Mouse (Mus musculus) CH12.LX (cell line): ENCODE data around the gene Tef. TPM values are rescaled to one million over a fixed set of nuclear protein-coding genes. Genes with fewer than 3 reads are reported as not detected.

Experiments
- DNase-seq: peaks from one replicate; pipeline ENCODE4 v3.0.0-alpha.2; 2013; ENCODE audit errors: extremely low read depth
- H3K27ac ChIP-seq: 2 replicates; pipeline ENCODE4 v1.5.1; 2012; ENCODE audit warnings: low read depth, mild to moderate bottlenecking, control low read depth, moderate library complexity; ENCODE audit not compliant: insufficient read depth
- H3K27me3 ChIP-seq: replicated peaks from 2 replicates; pipeline ENCODE3; 2012; ENCODE audit warnings: inconsistent platforms
- H3K36me3 ChIP-seq, 2 experiments: replicated peaks in 1 of 2; 2 replicates each; pipeline versions ENCODE3 to v1.6.1; 2012; ENCODE audit warnings: inconsistent platforms in 1 of 2, low read length in 1 of 2, mild to moderate bottlenecking in 1 of 2, mixed read lengths in 1 of 2, moderate library complexity in 1 of 2; ENCODE audit not compliant: control insufficient read depth in 1 of 2, insufficient read depth in 1 of 2
- H3K4me1 ChIP-seq, 2 experiments: 2 replicates each; pipeline ENCODE4 v1.6.1; 2012; ENCODE audit warnings: inconsistent platforms in 1 of 2, moderate library complexity in 1 of 2; ENCODE audit not compliant: insufficient read depth in 2 of 2, control insufficient read depth in 1 of 2
- H3K4me2 ChIP-seq: 2 replicates; pipeline ENCODE4 v1.6.1; 2012; ENCODE audit warnings: low read depth, mild to moderate bottlenecking, control low read depth; ENCODE audit not compliant: poor library complexity, insufficient read depth, severe bottlenecking
- H3K4me3 ChIP-seq, 3 experiments: fragments of 150-350 bp in 1 of 3; sonication (generic) in 1 of 3; replicated peaks in 1 of 3; 2 replicates each; pipeline versions ENCODE3 to v1.5.1; 2011 to 2012; ENCODE audit warnings: low read depth in 2 of 3, low read length in 2 of 3, mild to moderate bottlenecking in 2 of 3, moderate library complexity in 2 of 3, control low read depth in 1 of 3, improper control_type of control experiment in 1 of 3, inconsistent platforms in 1 of 3, mixed read lengths in 1 of 3; ENCODE audit not compliant: poor library complexity in 1 of 3
- H3K79me2 ChIP-seq: replicated peaks from 2 replicates; pipeline ENCODE4 v1.6.1; 2012; ENCODE audit warnings: mild to moderate bottlenecking, moderate library complexity; ENCODE audit not compliant: control insufficient read depth, poor library complexity, insufficient read depth, severe bottlenecking; ENCODE audit errors: extremely low read depth
- H3K9ac ChIP-seq: 2 replicates; pipeline ENCODE4 v1.6.1; 2012; ENCODE audit warnings: low read depth, mild to moderate bottlenecking, control low read depth, moderate library complexity; ENCODE audit not compliant: insufficient read depth
- H3K9me3 ChIP-seq: replicated peaks from 2 replicates; pipeline ENCODE3; 2012; ENCODE audit warnings: low read length, inconsistent platforms, mixed read lengths
- BHLHE40 ChIP-seq: IDR thresholded peaks from 2 replicates; pipeline ENCODE4 v1.6.1; 2011; ENCODE audit warnings: mild to moderate bottlenecking, low read depth, low read length, improper control_type of control experiment
- CHD1 ChIP-seq: IDR thresholded peaks from 2 replicates; pipeline ENCODE4 v1.6.1; 2012; ENCODE audit warnings: low read depth, low read length, improper control_type of control experiment, inconsistent platforms
- CTCF ChIP-seq, 2 experiments: IDR thresholded peaks in 1 of 2; conservative IDR thresholded peaks in 1 of 2; 2 replicates each; pipeline ENCODE4 v1.5.1; 2011 to 2012; ENCODE audit warnings: low read depth in 2 of 2, low read length in 2 of 2, improper control_type of control experiment in 1 of 2, inconsistent platforms in 1 of 2, mild to moderate bottlenecking in 1 of 2, moderate library complexity in 1 of 2
- E2F4 ChIP-seq: IDR thresholded peaks from 2 replicates; pipeline ENCODE4 v1.6.1; 2011; ENCODE audit warnings: low read depth, low read length, improper control_type of control experiment; ENCODE audit not compliant: insufficient replicate concordance
- ELF1 ChIP-seq: IDR thresholded peaks from 2 replicates; pipeline ENCODE4 v1.6.1; 2014; ENCODE audit warnings: low read depth, mild to moderate bottlenecking, inconsistent platforms, low read length, improper control_type of control experiment
- EP300 ChIP-seq: IDR thresholded peaks from 2 replicates; pipeline ENCODE4 v1.6.1; 2011; ENCODE audit warnings: low read length, improper control_type of control experiment
- GABPA ChIP-seq: IDR thresholded peaks from 2 replicates; pipeline ENCODE4 v1.6.1; 2012; ENCODE audit warnings: low read depth, low read length, improper control_type of control experiment, inconsistent platforms; ENCODE audit not compliant: insufficient replicate concordance
- HCFC1 ChIP-seq: IDR thresholded peaks from 2 replicates; pipeline ENCODE4 v1.6.1; 2012; ENCODE audit warnings: low read depth, mild to moderate bottlenecking, inconsistent platforms, low read length, improper control_type of control experiment
- IRF4 ChIP-seq: IDR thresholded peaks from 2 replicates; pipeline ENCODE4 v1.6.1; 2014; ENCODE audit warnings: low read depth, mild to moderate bottlenecking, inconsistent platforms, low read length, improper control_type of control experiment
- JUN ChIP-seq: IDR thresholded peaks from 2 replicates; pipeline ENCODE4 v1.6.1; 2011; ENCODE audit warnings: low read depth, mild to moderate bottlenecking, low read length, improper control_type of control experiment, moderate library complexity; ENCODE audit not compliant: insufficient read depth
- KAT2A ChIP-seq: IDR thresholded peaks from 2 replicates; pipeline ENCODE4 v1.6.1; 2012; ENCODE audit warnings: low read length, improper control_type of control experiment, inconsistent platforms; ENCODE audit not compliant: insufficient replicate concordance
- MAFK ChIP-seq: IDR thresholded peaks from 2 replicates; pipeline ENCODE4 v1.6.1; 2011; ENCODE audit warnings: low read length, improper control_type of control experiment; ENCODE audit not compliant: insufficient replicate concordance
- MAZ ChIP-seq: IDR thresholded peaks from 2 replicates; pipeline ENCODE4 v1.6.1; 2012; ENCODE audit warnings: low read depth, mild to moderate bottlenecking, inconsistent platforms, low read length, improper control_type of control experiment, moderate library complexity
- MEF2A ChIP-seq: IDR thresholded peaks from 2 replicates; pipeline ENCODE4 v1.6.1; 2014; ENCODE audit warnings: low read depth, mild to moderate bottlenecking, inconsistent platforms, low read length, improper control_type of control experiment, borderline replicate concordance
- MXI1 ChIP-seq: IDR thresholded peaks from 2 replicates; pipeline ENCODE4 v1.6.1; 2011; ENCODE audit warnings: mild to moderate bottlenecking, low read depth, low read length, improper control_type of control experiment
- MYC ChIP-seq: IDR thresholded peaks from 2 replicates; pipeline ENCODE4 v1.6.1; 2011; ENCODE audit warnings: low read depth, mild to moderate bottlenecking, improper control_type of control experiment, low read length
- NRF1 ChIP-seq: IDR thresholded peaks from 2 replicates; pipeline ENCODE4 v1.6.1; 2014; ENCODE audit warnings: low read depth, mild to moderate bottlenecking, inconsistent platforms, low read length, improper control_type of control experiment, moderate library complexity
- PAX5 ChIP-seq: IDR thresholded peaks from 2 replicates; pipeline ENCODE4 v1.6.1; 2012; ENCODE audit warnings: low read length, inconsistent platforms, mixed read lengths
- RAD21 ChIP-seq: IDR thresholded peaks from 2 replicates; pipeline ENCODE4 v1.6.1; 2011; ENCODE audit warnings: low read depth, mild to moderate bottlenecking, low read length, improper control_type of control experiment, moderate library complexity
- RCOR1 ChIP-seq: conservative IDR thresholded peaks from 2 replicates; pipeline ENCODE4 v1.6.1; 2012; ENCODE audit warnings: low read depth, mild to moderate bottlenecking, inconsistent platforms, low read length, improper control_type of control experiment
- SIN3A ChIP-seq: IDR thresholded peaks from 2 replicates; pipeline ENCODE4 v1.6.1; 2012; ENCODE audit warnings: low read length, improper control_type of control experiment, inconsistent platforms
- SMC3 ChIP-seq: IDR thresholded peaks from 2 replicates; pipeline ENCODE4 v1.6.1; 2011; ENCODE audit warnings: low read depth, low read length, improper control_type of control experiment
- TBP ChIP-seq: conservative IDR thresholded peaks from 2 replicates; pipeline ENCODE4 v1.6.1; 2011; ENCODE audit warnings: low read depth, low read length, improper control_type of control experiment
- UBTF ChIP-seq: IDR thresholded peaks from 2 replicates; pipeline ENCODE4 v1.6.1; 2012; ENCODE audit warnings: low read depth, mild to moderate bottlenecking, inconsistent platforms, low read length, improper control_type of control experiment, moderate library complexity
- USF1 ChIP-seq: IDR thresholded peaks from 2 replicates; pipeline ENCODE4 v1.6.1; 2014; ENCODE audit warnings: low read depth, mild to moderate bottlenecking, inconsistent platforms, low read length, improper control_type of control experiment
- ZC3H11A ChIP-seq: IDR thresholded peaks from 2 replicates; pipeline ENCODE4 v1.6.1; 2012; ENCODE audit warnings: low read depth, mild to moderate bottlenecking, inconsistent platforms, low read length, improper control_type of control experiment
- ZMIZ1 ChIP-seq: IDR thresholded peaks from 2 replicates; pipeline ENCODE4 v1.6.1; 2012; ENCODE audit warnings: low read depth, mild to moderate bottlenecking, inconsistent platforms, low read length, improper control_type of control experiment
- dilution Hi-C: fragments of 300-500 bp; cut with MboI; formaldehyde crosslinking; loops from 2 replicates; pipeline ENCODE4 v1.14.3; 2020; ENCODE audit warnings: low sequenced_read_pairs; ENCODE audit not compliant: extremely low pct_unique_long_range_greater_than_20kb, extremely low pct_ligation_motif_present
- in situ Hi-C: fragments of 300-500 bp; cut with MboI; formaldehyde crosslinking; loops from 3 replicates; pipeline ENCODE4 v1.14.3; 2019; ENCODE audit warnings: low sequenced_read_pairs, low pct_ligation_motif_present, low pct_unique_long_range_greater_than_20kb, mixed read lengths
- polyA plus RNA-seq: library from polyadenylated mRNA; unstranded; fragments of >175 nt; gene quantifications from 2 replicates; pipeline ENCODE4 v1.2.1, GENCODE M21; 2012; ENCODE audit warnings: low read depth; ENCODE audit not compliant: insufficient read length
- total RNA-seq, 2 experiments: library from RNA; depleted of rRNA; stranded (reverse); fragments of 300-350 nt in 1 of 2; fragments of >200 nt in 1 of 2; gene quantifications; 2 replicates each; pipeline ENCODE4 v1.2.3; 2012 to 2014

Gene Tef
- total and polyA plus RNA-seq, 3 experiments, result 14.7 to 17.2 (median 14.9) TPM

GRCm38 (mm10) chr15:81805624-81806023, 3.4 kb downstream of the Tef start:
- no peak overlapping the region for H3K27ac ChIP-seq
- DNase-seq, result no peak
- dilution Hi-C loops, result no loop called here
- H3K9ac ChIP-seq, result no peak overlapping the region
- TF ChIP-seq BHLHE40 (no peak), KAT2A (no peak), TBP (no peak), MXI1 (no peak), ELF1 (no peak), CTCF (conservative IDR thresholded peaks at IDR 0.05 in 1 of 2, IDR thresholded peaks at IDR 0.05 in 1 of 2; ENCODE audit: low read depth in 2 of 2, low read length in 2 of 2) (no peak), EP300 (no peak), MEF2A (no peak), GABPA (no peak), RAD21 (no peak), JUN (no peak), PAX5 (no peak), ZC3H11A (no peak)
- no peaks in the 10 kb centered on the region for H3K36me3 ChIP-seq
- in situ Hi-C loops, result no loop called here
- H3K27me3 ChIP-seq, result peaks cover 53% of the 10 kb centered on the region
- H3K4me3 ChIP-seq, result no peak overlapping the region
- H3K9me3 ChIP-seq, result no peaks in the 10 kb centered on the region
- H3K4me1 ChIP-seq, result peaks cover 6 to 11% of the 10 kb centered on the region in 2 experiments
- no peaks in the 10 kb centered on the region for H3K79me2 ChIP-seq
- H3K4me2 ChIP-seq, result no peak overlapping the region

- H3K27me3 ChIP-seq, result peaks cover 53% of the 10 kb centered on the region
- no peak overlapping the region for H3K9ac ChIP-seq
- H3K79me2 ChIP-seq, result no peaks in the 10 kb centered on the region; the same call in 1 of the 2 replicates
- no peak for TF ChIP-seq SMC3
- no peak for TF ChIP-seq UBTF
- TF ChIP-seq TBP, result no peak
- TF ChIP-seq MAFK, result no peak
- TF ChIP-seq CHD1, result no peak
- TF ChIP-seq MYC, result no peak
- no peak for TF ChIP-seq BHLHE40
- TF ChIP-seq ZMIZ1, result no peak
- no peak for TF ChIP-seq SIN3A
- TF ChIP-seq IRF4, result no peak
- no peak for TF ChIP-seq HCFC1
- TF ChIP-seq NRF1, result no peak
- TF ChIP-seq E2F4, result no peak
- no peak for TF ChIP-seq ELF1
- no peak for TF ChIP-seq USF1
- TF ChIP-seq RCOR1, result no peak
- TF ChIP-seq RAD21, result no peak
- TF ChIP-seq PAX5, result no peak
- no peak for TF ChIP-seq MAZ
- H3K27ac ChIP-seq, result no peak overlapping the region
- H3K36me3 ChIP-seq, result no peaks in the 10 kb centered on the region
- H3K4me3 ChIP-seq, result no peak overlapping the region
- no peak overlapping the region for H3K4me2 ChIP-seq
- H3K4me1 ChIP-seq, result peaks cover 6 to 10% of the 10 kb centered on the region in 2 experiments
- in situ Hi-C loops (no loop called here), dilution Hi-C loops (no loop called here)
- no peak for DNase-seq
- H3K9me3 ChIP-seq, result no peaks in the 10 kb centered on the region
Observed at GRCm38 (mm10) chr15:81806621-81807404, 4.6 kb downstream of the Tef start.
